Mouse (Mus musculus) v-Abl transformed pro-B cells (cell line): ENCODE measurements at regions not wholly inside any gene's neighbourhood (a gene's known extent, or its start where the extent isn't known, plus 50 kb on each side); places are given as distances from the start of the nearest gene placed in this dataset.

Experiments
- in situ Hi-C, 2 experiments: fragments of 400-800 bp; cut with MboI; formaldehyde crosslinking; loops; one replicate each; pipeline ENCODE4 v1.15.1; 2025; ENCODE audit not compliant: unreplicated experiment in 2 of 2

DNA sequence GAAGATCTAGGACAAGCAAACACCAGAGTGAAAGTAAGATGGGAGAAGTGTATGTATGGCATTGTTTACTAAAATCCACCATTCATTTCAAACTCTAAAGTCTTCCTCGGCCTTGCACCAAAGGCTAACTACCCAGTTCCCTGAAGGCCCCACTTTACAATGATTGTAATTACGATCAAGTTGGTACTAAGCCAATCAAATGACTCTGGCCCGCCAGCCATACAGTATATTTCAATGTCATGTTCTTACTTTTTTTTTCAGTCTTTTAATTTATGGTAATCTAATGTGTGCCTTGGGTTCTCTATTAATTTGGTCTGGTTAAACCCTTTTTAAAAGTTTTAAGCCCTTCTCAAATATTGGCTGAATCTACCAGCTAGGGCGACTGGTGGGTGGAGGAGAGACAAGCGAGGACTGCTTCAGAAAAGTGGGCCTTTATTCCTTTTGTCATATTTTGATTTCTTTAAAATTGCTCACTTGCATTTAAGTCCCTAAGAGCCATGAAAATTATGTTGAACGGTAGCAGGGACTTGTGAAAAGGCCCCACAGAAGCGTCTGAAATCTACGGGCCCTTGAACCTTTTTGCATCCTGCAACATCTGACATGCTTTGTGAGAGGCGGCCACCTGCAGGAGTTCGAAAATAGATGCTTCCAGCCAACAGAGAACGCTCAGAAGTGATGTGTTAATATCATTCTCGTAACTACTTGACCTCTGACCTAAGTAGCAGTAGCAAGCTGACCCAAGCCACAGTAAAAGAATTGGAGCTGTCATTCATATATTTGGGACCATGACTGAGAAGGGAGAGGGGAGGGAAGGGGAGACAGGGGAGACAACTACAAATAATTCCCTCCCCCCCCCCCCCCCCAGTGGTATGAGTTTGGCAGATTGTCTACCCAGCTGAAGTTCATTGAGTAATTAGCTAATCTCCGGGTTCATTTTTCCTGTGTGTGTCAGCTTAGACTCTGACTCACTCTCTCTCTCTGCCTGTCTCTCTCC, 197.2 kb downstream of the Cdca7 start:
- in situ Hi-C loops, result no loop called here

DNA sequence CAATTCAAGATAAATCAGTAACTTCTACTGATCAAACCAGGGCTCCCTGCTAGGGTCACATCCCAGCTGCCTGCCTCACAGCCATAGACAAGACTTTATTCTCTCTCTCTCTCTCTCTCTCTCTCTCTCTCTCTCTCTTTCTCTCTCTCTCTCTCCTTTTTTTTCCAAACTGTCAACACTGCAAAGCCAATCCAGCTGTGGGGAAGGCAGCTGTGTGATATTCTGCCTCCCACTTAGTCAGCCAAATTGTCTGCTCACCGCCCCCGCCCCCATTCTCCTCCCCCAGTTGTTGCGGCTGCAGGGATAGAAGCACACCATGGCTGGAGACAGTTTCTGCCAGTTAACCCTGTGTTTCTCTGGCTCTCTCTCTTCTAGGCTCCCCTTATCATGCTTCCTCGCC, 198.3 kb downstream of the Cdca7 start:
- in situ Hi-C loops, result no loop called here

DNA sequence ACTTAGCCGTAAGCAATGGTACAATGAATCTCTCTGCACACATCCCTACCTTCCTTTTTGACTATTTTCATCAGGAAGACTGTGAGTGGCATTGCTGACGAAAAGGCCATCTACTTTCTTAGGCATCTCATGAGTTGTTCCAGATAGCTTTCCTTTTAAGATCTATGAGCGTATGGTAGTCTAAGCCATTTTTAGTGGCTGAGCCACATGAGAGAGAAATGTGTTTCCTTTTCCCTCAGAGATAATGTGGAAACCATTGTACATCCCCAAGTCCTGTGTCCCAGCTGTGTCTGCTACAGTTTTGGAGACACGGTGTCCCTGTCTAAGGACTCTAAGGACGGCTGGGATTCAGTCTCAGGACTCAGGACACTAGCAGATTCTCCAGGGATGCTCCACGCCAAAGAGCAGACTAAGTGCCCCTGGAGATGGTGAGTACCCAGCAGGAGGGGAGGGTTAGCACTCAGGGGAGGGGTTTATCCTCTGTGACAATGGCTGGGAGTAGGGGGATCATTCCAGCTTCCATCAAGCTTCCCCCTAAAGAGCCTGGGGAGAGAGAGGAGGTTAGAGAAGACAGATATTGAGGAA, 199.0 kb downstream of the Cdca7 start:
- in situ Hi-C loops, result no loop called here

DNA sequence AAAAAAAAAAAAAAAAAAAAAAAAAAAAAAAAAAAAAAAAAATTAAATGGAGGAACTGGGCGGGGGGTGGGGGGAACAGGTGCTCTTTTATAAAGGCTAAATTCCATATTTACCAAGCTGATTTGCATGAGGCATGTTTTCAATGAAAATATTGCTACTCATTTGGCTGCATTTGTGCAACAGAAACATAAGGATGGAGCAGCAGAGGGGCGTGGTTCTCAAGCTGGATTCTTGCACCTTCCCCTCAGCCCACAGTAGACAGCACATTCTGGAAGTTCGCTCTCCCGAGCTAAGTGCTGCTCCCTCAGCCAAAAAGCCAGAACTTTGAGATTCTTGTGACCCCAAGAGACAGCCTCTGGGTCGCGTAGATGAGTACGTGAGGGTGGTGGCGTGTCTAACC, 201.8 kb downstream of the Cdca7 start:
- in situ Hi-C loops, result no loop called here

DNA sequence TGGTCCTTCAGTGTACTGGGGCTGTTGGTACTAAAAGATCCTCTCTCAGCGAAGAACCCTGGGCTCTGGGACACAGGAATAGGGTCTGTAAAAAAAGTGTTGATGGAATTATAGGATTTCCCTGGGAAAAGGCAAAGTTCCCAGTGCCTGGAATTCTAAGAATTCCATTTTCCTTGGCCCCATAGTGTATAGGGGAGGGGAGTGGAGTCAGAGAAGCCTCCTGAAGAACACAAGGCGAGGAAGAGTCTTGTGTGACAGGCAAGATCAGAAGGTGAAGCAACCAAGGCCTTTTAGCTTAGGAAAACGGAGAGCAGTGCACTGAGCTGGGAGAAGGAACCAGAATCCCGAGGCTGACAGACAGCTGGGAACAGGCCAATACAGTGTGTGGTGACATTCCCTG, 212.1 kb downstream of the Cdca7 start:
- in situ Hi-C loops, result no loop called here

DNA sequence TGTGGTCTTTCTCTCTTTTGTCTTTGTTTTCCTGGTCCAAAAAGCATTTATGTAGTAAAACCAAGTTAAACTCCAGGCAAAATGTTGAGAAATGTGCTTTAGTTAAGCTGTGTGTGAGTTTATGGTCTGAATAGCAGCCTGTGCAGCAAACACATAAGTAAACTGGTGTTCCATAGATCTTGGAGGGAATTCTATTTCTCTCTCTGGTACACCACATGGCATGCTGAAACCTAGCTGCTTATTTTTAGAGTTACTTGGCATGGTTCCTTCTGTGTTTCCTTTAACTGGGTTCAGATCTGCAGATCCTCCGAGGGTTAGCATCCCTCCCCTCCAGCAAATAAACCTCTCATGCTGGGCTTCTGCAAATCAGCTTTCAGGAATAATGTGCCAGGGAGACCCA, 225.1 kb downstream of the Cdca7 start:
- in situ Hi-C loops, result no loop called here

DNA sequence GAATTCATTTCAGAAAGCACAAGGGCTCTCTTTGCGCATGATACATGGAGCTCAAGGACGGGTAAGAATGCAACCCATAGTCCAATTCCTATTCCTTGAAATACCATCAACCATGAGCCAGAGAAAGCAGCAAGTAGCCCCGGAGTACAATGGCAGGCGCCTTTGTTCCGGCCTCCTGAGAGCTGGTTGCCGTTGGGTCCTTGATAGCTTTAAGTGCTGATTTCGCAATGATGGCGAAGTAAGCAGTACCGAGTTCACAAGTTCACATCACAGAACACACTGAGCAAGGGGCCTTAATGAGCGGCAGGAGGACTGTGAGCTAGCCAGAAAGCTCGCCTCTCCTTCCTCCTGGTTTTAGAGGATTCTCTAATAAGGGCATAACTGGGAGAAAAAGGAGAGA, 227.3 kb downstream of the Cdca7 start:
- in situ Hi-C loops, result no loop called here

DNA sequence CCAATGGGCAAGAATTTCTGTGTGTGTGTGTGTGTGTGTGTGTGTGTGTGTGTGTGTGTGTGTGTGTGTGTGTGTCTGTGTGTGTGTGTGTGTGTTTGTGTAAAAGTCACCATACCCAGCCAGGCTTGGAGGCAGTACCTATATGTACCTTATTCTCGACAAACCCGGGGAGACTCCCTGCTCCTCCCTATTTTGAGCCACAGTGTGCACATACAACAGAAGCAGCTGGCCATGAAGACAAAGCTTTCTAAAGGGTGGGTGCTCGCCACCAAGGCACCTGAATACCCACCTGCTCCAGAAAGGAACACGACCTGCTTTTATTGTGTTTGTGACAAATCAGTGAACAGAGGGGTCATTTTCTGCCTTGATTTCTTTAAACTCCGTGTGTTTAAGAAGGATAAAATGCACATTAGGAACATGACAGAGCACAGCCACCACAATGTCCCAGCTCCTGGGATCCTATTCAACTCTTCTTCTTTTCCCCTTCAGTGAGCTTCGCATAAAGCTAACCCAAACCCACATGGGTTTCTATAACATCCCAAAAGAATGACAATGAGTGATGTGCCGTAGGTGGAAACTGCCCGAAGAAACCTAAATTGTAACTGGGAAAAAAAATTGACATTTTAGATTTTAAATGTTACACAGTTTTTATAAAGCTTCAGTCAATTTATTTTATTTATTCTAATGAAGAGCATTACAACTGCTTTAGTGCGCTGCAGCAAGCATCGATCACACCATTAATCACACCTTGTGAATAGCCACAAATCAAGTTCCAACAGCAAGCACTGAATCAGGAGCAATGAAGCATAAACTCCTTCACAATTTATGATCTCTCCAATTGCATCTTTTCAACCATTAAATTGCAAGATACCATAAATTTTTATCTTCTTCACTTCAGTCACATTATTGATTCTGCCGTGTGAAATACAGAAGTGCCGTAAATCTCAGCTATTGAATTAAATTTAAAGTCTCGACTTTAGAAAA, 232.0 kb downstream of the Cdca7 start:
- in situ Hi-C loops, result no loop called here

DNA sequence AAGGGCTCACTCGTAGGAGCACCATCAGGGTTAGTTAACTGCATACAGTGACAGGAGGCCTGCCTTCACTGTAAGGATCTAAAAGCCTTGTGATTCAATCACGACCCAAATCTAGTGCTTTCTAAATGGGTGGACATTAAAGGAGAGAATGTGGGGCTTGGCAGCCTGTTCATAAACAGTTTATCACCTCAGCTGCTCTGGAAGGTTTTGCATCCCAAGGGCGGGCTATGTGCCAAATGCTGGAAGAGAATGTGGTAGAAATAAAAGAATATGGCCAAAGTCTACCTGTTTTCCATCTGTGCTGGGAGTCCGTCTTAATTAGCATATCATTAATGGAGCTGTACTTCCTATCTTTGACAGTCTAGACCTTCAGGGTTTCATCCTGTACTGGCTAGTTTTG, 241.0 kb downstream of the Cdca7 start:
- in situ Hi-C loops, result no loop called here

DNA sequence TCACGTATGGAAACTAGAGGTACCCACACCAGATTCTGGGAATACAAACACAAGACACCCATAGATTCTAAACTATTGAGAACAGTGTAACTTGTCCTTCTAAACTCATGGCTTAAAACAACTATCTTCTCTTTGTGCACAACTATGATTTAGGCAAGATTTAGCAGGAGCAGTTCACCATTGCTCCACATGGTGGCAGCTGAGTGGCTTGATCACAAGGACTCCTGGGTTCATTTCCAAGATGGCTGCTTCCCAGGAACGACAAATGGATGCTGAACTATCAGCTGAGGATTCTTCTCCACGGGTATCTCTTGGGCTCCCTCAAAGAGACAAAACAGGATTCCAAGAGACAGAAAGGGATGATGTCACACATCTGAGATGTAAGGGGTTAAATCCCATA, 251.5 kb downstream of the Sp3 start:
- in situ Hi-C loops, result loop anchor here (10.0 to 25.0 kb wide), 4 partner anchors 334 to 684 kb away; partner anchors contain the start of gene Sp9 (in 1 of the 2)

DNA sequence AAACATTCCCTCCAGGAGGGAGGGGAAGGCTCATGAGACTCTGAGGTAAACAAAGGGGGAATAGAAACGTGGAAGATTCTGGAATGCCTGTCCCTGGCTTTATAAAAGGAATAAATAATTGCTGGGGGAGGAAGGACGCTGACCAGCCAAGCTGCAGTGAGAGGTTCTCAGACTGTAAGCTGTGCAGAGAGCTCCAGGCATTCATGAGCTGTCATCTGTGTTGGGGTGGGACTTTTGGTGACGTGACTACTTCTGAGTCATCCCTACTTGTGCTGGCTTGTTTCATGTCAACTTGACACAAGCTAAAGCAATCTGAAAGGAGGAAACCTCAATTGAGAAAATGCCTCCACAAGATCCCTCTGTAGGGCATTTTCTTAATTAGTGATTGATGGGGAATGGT, 246.9 kb downstream of the Sp3 start:
- in situ Hi-C loops, result loop anchor here (25.0 kb wide), 3 partner anchors 329 to 679 kb away; partner anchors contain the start of gene Sp9 (in 1 of the 2)

DNA sequence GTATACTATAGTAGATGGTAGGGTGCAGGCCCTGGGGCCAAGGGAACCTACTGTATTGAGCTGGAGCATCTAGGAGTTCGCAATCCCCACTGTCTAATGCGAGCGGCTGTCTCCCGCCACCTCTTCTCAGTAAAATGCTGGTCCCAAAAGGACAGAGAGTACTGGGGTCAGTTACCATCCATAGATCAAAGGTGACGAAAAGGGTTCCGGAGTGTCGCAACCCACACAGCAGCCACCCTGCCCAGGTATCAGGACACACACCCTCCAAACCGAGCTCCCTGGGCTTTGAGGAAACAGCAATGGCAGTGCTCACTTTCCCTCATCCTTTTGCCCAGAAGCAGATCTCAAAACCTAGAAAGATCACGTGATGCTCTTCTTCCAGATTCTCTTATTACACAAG, 245.2 kb downstream of the Sp3 start:
- in situ Hi-C loops, result loop anchor here (25.0 kb wide), 3 partner anchors 327 to 677 kb away; partner anchors contain the start of gene Sp9 (in 1 of the 2)

DNA sequence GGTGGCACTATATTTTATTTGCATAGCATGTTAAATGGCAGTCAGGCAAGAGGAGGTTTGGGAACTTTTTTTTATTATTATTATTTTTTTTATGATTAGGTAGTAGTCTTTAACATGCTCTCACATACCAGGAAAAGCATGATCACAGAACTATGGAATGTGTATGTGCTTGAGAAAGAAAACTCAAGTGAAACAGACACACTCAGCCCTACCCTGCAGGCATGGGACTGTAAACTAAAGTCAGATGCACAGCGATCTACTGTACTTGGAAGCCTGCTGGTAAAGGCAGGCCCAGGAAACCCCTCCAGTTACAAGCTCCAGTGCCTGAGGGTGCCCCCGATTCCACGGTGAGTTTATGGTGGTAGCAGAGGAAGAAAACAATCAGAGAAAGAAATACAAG, 243.6 kb downstream of the Sp3 start:
- in situ Hi-C loops, result loop anchor here (25.0 kb wide), 3 partner anchors 326 to 676 kb away; partner anchors contain the start of gene Sp9 (in 1 of the 2)

DNA sequence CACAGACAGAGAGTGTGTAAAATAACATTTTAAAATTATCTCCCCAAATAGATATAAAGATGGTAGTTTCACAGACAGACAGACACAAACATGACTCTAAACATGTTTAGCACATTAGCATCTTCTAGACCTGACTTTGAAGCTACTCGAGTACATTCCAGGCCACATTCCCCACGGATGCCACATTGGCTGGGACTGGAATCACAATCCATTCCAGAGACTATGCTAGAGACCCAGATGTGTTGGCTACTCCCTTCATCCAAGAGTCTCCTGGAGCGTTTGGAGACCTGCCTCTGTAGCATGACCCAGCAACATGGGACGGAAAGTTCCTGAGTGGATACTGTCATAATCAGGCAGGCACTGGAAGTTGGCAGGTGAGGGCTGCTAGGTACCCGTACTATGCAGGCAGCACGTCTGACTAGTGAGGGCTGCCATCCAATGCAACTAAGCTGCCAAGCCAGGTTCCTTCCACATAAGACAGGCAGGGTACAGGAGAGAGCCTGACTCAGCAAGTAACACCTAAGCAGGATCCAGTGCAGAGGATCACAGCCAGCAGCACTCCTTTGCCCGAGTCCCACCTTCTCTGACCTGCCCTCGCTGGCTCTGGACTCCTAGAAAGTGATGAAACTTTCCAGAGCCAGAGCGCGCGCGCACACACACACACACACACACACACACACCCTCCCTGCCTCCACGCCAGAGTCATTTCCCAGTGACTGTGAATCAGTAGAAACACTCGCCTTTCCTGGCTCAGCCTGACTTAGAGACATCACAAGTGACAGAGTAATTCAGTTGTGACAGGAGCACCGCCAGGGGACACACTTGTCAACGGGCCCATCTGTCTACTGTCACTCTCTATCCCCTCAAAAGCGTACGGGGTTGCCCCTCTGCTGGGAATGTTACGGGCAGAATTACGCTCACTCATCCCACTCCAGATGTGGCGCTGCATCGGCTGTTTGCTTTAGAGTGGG, 239.6 kb downstream of the Sp3 start:
- in situ Hi-C loops, result loop anchor here (25.0 kb wide), 3 partner anchors 322 to 672 kb away; partner anchors contain the start of gene Sp9 (in 1 of the 2)

DNA sequence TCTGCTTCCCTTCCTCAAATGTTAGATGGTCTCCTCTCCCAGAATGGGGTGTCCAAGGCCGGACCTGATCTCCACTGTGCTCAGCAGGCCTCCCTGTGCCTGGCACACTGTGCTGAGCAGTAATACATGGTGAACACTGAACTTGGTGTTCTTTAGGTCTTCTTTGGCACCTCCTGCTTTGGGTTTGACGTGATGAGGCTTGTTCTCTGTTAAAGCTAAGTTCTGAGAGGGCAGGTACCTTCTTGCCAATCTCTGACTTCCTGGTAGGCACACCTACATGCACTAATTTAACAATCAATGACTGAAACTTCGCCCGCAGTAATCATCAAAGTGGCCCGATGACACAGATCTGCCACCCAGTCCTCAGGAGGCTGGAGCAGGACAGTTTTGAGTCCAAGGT, 238.5 kb downstream of the Sp3 start:
- in situ Hi-C loops, result loop anchor here (25.0 kb wide), 3 partner anchors 321 to 671 kb away; partner anchors contain the start of gene Sp9 (in 1 of the 2)

DNA sequence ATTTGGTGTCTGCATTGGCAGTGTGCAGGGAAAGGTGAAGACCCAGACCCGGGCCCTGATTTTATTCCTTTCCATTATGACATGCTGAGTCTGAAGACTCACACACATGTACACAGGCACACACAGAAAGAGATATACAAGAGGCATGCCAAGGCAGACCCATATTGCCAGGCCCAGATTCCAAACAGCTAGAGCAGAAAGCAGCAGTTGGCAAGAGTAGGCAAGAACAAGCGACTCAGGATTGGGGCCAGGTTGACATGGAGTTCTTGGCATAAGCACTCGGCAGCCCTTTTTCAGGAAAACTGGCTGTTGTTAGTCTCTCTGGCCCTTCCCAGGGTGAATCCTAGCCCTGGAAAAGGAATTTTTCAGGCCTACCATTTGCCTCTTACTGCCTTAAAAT, 236.6 kb downstream of the Sp3 start:
- in situ Hi-C loops, result loop anchor here (25.0 kb wide), 3 partner anchors 319 to 669 kb away; partner anchors contain the start of gene Sp9 (in 1 of the 2)

DNA sequence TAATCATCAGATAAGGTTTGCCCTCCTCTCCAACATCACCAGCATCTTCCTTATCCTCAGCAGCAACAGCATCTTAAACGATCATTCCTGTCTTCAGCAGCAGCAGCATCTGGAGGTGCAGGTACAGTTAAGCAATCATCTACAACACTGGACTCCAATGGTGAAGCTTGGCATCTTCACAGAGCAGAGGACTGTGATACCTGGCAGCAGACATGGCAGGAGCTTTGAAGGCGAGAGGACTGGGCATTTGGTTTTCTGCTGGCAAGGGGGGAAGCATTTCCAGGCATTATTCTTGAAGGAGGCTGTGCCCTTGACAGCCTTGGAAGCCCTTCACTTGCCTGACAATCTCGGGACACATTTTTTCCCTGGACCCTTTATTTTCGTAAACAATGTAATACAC, 235.3 kb downstream of the Sp3 start:
- in situ Hi-C loops, result loop anchor here (25.0 kb wide), 3 partner anchors 317 to 667 kb away; partner anchors contain the start of gene Sp9 (in 1 of the 2)

DNA sequence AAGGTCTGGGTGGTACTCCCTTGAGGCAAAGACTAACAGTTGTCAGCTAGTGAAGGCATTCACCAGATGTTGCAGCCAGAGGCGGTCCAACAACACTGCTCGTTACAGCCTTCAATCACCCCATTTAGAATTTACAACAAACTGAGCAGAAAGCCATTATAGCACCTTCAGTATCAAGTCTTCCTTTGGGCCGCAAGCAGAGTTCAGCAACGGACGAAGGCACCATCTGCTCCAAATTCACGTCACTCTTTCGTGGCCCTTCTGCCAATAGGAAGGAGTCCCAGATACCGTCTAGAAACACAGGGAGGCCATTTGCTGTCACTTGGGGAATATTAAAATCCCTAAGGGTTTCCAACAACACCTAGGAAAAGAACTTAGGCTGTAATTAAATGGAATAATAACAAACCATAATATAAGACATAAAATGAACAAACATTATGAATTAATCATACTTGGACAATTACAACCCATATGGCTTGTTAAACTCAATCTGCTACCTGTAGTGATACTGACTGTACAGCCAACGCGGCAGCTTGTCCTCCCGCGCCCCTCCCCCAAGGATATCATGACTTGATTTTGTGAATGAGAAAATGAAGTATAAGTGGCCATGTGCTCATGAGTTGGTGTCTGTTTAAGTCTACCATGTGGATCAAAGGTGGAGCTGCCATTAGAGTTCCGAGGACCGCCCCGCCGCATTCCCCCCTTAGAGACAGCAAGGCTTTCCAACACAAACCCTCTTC, 233.6 kb downstream of the Sp3 start:
- in situ Hi-C loops, result loop anchor here (25.0 kb wide), 3 partner anchors 316 to 666 kb away; partner anchors contain the start of gene Sp9 (in 1 of the 2)
